Mouse (Mus musculus) kidney, adult 11 months (tissue): ENCODE measurements around the gene Dpf3.
A peak's percentile ranks its signal among the peaks of the same experiment; 100 is the strongest.

Source experiments
- DNase-seq: peaks from one replicate; pipeline ENCODE4 v3.0.0; 2022

Gene Dpf3

DNA sequence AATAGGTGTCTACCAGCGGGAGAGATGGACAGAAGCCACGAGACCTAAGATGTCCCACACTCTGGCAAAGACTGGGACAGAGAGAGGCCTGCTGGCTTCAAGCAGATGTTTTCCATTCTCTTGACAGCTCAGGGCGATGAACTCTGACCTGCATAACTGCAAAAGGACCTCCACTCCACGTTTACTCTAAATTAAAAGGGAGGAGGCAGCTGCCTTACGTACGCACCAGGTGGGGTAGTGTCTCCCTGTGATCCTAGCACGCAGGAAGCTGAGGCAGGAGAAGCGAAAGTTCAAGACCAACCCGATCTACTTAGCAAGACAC lies 8.4 kb upstream of the Dpf3 start:
- DNase-seq, result no peak

DNA sequence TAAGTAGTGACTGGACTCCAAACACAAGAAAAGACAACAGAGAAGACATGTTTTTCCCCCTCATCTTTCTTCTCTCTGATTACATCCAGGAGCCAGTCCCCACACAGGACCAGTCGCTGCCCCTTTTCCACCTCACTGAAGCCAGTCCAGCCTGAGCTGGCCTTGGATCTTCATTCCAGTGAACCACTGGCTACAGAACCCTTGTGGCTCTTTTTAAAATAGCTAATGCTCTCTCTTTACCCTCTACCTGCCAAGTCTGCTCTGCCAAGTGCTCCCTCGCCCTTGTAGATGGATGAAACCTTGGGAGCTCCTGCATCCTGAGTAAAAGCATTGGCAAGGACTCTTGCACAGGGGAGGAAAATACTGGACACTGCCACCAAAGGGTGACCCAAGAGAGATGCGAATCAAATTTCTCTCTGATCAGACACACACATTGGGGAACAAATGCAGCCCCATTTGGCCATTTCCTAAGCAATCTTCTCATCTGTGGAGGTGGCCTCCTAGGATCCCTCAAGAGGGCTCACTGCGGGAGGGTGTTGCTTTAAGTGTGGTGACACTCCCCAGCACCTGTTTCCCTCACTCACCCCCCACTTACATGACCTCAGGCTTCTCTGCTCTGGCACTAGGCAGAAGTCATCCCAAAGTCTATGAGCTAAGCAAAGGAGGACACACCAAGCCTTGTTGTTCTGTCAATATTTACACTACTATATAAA lies 7.9 kb upstream of the Dpf3 start:
- no peak for DNase-seq

DNA sequence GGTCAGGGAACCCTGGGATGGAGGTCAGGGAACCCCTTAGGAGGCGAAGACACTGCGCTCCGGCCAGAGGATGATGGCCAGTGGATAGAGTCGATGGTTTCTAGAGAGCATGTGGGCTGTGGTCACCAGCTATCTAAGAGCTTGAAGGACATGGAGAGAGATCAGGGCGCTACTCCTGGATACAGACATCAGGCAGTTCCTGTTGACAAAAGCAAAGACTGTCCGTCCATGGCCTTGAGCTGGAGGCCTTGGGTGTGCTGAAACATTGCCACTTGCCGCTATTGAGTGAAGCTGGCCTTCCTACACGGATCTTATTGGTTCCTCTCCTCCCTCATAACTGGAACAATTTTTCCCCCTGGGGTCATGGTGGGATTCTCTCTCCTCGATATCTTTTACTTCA lies 6.7 kb upstream of the Dpf3 start:
- DNase-seq, result no peak

DNA sequence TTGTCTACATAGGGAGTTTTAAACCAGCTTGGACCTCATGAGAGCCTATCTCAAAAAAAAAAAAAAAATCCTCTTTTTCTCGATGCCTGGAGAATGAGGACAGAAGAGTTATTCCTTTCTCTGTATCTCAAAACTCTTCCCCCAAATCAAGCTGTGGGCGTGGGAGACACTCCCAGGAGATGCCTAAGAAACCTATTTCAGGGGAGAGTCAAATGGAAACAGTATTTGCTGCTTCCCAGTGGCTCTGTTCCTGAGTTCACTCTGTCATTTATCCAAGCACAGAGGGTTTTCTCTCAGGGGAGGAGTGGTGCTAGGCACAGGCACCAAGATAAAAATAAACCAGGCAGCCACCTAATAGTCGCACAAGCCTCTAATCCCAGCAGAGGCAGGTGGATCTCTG lies 5.3 kb upstream of the Dpf3 start:
- no peak for DNase-seq

DNA sequence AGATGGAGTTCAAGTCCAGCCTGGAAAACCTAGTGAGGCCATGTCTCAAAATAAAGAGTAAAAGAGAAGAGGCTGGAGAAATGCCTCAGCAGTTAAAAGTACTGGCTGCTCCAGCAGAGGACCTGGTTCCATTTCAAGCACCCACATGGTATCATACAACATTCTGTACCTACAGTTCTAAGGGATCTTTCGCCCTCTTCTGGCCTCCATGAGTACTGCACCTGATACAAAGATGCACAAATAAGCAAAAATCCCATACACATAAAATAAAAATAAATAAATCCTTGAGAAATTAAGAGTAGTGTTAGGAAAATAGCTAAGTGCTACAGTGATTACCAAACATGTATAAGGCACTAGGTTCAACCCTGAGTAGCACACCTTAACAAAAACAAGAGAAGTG lies 4.1 kb upstream of the Dpf3 start:
- no peak for DNase-seq

DNA sequence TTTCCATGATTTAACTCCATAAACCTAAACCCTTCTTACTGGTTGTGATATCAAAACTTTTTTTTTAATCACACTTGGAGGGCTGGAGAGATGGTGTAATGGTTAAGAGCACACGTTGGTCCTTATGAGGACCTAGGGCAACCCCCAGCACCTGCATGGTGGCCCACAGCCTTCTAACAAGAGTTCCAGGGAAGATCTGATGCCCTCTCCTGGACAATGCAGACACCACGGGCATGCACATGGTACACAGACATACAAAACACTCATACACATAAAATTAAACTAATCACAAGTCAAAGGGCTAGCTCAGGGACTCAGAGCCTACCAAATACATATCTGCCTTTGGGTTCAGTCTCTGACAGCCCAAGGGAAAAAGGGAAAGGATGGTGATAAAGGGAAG lies 2.2 kb upstream of the Dpf3 start:
- DNase-seq, result no peak

DNA sequence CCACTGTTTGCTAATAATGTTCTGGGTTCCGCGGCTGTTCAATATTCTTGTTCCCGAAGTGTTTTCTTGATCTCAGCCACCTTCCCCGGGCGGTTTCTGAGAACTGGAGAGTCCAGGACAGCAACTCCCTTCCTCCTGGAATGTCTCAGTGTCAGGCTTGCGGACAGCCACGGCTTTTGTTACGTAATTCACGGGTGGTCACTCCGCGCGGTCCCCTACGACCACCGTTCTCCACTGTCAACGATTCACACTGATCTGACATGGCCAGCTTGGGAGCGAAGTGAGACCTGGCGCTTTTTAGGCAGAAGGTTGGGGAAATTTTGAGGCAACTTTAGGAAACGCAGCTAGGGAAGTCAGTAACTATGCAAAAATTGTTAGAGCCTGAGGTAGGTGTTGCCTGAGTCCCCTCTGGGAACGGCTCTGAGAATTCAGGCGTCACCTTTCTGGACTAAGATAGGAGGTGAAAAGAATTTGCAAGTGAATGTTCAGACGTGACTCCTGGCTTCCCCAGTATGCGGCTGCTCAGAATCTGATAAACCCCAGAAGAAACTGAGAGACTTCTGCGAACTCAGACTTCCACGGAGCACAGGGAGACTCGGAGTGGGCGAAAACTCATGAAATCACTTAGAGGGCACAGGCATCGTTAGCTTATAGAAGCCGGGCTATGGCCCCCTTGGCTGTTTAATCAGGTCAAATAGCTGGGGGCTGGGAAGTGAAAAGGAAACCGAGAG lies 860 bp upstream of the Dpf3 start:
- DNase-seq, result peak; percentile 41

DNA sequence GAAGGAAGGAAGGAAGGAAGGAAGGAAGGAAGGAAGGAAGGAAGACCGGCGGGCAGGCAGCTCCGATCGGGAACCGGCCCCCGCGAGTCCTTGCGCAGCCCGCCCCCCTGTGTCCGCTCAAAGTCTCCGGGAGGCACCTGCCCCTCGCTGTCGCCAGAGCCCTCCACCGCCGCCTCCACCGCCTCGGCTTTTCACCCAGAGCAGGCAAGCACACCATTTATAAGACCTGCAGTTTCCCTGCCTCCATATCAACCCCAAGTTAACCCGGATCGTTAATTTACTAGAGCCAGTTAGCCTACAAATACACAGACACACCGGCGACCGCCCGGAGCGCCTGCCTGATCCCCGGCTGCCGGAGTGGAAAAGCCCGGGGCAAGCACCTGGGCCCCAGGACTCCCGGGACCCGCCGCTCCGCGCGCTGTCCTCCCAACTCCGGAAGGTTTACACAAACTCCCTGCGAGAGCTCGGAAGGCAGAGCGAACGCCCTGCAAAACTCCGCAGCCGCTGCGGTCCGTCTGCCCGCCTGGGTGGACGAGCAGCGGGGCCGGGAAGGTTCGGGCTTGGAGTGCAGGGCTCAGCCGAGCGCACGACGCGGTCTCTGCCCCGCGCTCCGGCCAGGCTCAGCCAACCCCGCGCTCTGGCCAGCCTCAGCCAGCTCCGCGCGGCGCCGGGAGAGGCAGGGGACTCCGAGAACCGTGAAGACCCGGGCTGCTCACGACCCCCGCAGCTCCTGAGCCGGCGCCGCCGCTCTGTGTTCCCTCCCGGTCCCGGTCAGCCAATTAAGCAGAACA lies 650 bp downstream of the Dpf3 start:
- peak; percentile 40 for DNase-seq

DNA sequence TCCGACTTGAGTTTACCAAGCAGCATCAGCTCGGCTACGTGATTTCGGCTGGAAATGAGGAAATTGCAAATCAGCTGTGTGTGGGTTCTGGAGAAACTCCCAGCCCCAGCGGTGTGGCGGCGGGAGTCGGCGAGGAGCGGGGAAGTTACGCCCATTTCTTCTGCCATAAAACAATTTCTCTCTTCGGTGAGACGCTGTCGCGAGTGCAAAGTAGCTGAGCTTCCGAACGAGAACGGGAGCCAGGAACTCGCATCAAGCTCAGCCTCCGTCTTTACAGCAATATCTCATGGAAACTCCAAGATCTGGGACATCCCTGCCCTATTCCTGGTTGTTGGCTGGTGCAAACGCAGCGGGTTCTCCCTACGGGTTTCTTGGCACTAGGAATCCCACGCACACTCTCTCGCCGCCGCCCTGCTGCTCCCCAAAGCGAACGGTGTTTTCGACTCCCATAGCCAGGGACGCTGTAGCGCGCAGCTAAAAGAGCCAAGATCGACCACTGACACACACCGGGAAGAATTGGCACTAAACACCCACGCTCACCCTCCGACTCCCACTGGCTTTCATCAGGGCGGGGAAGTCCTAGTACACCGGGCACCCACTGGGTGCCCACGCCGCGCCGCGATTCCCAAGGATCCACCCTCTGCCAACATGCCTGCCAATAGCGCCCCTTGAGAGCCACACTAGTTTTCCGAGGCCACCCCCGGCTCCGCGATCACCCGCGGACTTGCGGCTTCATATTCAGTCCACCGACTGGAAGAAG lies 1.4 kb downstream of the Dpf3 start:
- DNase-seq, result peak; percentile 12

DNA sequence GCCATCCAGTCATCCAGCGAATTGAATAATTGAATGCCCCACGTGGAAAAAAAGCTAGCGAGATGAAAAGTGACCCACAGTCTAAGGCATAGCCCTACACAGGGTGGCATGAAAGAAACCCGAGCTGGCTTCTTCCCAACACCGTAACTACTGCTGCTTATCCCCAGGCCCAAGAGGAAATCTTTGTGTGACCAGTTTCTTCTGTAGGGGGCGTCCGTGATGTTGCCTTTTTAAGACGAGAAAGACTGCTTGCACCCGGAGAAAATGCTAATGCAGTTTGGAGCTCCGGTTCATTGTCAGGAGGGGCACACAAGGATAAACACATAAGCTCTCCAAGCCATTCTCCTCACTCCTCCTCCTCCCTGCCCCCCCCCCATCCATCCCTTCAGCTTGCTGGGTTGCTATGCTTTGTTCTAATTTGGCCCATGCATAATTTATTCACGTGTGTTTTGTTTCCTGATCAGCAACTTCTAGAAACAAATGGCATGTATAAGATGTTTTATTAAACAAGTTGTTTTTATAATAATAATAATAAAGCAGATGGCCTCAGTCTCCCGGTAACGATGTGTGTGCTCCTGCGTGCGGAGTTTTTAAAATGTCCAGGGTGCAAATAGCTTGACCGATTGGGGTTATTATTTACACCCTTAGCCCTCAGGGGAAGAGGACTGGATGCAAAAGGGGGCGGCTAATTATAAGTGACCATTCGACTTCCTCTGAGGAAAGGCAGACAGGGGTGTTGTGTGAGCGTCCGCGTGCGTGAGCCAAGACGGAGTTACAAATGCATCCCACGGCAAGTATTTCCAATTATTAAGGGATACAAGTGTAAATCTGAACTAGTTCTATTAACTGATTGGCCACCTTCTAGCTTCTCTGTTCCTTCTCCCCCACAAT lies 2.4 kb downstream of the Dpf3 start:
- no peak for DNase-seq

DNA sequence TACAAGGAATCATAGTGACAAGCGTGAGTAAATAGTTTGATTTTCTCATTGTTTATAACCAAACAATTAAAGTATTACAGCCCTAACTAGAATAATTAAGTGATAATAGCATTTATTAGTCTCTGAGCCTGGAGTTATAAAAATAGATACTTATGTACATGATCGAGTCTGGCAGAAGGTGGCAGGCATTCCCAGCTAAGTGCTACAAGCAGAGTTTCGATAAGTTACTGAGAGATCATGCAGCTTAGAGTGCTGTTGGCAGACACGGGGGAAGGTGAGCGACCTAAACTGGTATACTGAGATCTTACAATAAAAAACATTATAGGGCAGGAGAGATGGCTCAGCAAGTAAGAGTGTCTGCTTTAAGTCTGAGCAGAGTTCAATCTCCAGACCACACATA lies 3.9 kb downstream of the Dpf3 start:
- DNase-seq, result no peak

DNA sequence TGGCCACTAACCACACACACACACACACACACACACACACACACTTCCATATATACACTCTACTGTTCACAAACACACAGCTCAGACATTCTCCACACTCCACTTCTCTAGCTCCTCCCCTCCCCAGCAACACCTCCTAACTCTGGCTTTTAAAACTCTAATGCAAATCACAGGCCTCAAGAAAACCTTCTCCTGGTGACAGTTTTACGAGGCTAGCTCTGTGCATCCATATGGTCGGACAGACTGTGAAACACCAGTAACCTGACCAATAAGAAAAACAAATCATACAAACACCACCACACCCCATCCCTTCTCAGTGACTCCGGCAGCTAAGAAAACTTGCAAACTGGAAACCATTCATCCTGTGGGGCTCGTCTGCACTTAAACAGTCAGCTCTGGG lies 6.1 kb downstream of the Dpf3 start:
- no peak for DNase-seq

DNA sequence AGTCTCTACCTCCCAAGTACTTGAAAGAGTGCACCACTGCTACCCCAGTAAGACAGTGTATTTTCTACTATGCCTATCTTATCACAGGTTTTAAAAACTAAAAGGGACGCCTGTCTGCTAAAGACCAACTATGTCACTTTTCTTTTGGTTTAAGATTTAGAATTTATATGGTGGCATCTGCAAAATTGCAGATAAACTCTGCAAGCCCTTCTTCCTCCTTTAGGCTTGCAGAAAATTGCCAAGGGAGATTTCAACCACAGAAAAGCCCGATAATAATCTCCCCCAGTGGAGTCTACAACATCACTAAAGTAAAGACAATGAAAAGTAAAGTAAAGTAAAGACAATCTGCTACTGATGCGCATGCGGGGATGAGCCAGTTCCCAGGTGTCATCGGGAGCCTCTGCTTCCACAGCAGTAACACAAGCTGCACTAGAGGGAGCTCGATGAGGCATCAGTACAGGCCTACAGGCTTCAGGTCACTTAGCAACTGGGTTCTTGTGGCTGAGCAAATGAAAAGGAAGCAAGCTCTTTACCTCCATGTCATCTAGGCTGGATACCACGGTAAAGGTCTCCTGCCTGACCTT lies 7.6 kb downstream of the Dpf3 start:
- no peak for DNase-seq

DNA sequence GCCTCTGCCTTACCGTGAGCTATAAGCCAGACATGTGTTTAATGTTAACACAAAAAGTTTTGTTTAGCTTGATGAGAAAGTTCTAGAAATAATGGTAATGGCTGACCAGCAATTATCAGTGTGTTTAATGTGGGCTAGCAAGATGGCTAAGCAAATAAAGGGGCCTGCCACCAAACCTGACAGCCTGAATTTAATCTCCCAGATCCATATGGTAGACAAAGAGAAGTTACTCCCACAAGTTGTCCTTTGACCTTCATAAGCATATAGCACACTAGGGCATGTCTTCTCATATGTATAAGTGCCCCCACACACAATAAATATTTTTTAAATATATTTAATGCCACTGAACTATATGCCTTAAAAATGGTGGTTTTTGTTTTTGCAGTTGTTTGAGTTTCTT lies 8.4 kb downstream of the Dpf3 start:
- DNase-seq, result no peak

DNA sequence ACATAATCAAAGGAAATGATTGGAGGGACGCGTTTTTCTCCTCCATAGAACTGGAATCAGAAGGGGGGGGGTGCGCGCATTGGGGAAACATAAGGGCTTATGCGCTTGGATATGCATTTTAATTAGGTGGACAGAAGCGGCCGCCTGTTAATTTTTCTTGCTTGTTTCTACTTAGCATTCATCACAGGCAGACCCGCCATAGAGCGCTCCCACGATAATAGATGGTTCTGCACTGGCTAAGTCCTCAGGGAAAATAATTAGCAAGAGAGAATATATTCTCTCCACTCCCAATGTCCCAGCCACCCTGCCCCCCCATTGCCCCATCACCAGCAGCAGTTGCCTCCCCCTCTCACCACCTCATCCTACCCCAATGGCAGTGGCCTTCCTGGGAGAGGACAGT lies 11.2 kb downstream of the Dpf3 start:
- DNase-seq, result no peak

DNA sequence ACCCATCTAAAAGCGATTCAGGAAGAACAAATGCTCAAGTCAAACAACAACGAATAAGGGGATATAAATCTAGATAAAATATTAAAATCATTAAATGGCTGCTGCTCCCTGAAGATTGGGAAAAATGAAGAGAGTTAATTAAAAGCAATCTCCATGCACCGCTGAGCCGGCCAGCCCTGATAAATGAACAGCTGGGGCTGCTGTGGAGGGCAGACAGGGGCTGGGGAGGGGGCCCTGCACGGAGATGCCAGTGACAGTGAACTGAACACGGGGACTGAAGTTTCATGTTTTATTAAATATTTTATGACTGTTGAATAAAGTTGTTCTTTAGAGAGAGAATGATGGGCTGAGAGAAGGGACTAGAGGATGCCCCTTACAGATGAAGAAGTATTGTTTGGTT lies 12.1 kb downstream of the Dpf3 start:
- no peak for DNase-seq

DNA sequence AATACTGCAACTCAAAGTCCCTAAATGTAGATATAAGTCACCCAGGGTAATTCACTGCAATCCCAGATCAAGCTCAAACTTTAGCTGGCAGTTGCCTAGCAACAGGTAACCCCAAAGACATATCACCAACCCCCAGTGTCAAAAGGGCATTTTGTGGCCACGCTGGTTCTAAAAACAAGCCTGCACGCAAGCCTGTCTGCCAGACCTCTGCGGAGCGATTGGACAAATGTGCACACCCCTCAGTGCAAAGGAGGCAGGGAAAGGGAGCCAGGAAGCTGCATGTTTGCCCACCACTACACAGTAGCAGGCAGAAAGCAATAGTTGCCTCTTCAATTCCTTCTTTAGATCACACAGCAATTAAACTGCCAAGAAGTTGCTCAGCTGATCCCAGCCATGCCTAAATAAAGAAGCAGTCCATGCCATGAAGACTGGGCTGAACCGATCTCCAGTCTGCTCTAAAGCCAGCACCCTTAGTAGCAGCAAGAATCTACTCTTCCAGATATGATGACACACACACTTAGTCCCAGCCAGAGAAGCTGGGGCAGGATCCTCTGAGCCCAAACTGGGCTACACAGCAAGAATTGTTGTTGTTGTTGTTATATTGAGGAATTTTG lies 13.4 kb downstream of the Dpf3 start:
- no peak for DNase-seq

DNA sequence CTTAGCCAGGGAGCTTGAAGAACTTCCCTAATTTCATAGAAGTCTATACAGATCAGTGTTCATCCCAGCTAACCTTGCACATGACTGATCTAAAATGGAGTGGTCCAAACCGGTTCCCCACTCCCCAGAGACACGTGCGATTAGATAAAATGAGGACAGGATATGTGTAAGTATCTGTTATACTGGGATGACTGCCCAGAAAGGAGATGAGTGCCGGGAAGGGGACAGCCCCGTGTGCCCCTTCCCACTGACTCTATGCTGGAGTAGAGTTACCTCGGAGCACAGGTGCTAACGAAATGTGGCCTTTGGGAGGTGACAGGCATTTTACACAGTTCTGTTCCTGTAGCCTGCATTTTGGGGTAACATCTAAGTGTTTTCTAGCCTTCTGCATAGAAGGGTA lies 15.8 kb downstream of the Dpf3 start:
- DNase-seq, result no peak

DNA sequence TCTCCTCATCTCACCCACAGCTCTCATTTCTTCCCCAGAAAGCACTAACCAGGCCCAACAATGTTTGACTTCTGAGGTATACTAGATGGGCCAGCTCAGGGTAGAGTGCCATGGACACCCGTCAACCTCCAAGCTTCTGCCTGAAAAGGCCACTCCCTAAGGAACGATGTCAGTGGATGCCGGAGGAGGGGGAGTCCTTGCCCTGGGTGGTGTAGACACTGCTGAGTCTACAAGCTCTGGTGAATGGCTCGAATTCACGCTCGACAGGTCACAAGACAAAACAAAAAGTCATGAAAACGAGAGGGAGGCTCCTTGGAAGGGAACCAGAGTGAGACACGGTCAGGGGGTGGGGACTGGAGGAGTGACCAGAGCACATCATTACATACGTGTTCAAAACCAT lies 17.4 kb downstream of the Dpf3 start:
- no peak for DNase-seq

DNA sequence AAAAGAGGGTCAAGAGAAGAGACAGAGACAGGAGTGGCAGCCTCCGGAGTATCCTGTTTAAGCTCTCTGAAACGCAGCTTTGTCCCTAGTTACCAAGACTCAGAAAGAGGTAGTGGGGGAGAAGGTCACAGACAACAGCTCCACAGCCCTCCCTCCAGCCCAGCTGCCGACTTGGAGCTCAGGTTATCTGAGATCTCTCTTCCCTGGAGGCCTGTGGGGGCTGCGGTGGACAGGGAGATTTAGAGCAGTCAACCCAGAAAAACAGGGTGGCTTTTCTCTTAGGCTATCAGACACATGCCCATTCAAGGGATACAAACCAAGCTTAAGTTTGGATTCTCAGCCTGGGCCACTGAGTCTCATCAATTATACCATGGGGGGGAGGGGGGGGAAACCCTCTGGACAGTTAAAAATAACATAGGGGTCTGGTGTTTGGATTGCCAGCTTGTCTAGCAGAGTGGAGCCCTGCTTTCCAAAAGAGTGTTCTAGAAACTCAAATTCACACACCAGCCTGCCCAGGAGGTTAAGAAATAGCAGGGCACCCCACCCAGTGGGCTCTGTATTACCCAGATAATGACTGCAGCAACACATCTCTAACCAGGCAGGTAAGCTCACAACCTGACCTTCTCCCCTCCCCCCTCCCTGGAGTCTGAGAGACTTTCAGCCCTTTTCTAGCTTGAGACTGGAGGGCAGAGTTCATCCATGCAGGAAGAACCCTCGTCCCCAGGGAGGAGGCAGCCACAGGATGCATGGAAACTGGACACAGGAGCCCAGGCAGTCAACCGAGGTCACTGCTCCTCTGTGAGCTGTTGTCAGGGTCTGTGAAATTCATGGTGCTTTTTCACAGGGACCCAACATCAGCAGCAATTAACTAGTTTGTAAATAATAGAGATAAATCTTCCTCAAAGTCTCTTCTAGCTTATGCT lies 20.7 kb downstream of the Dpf3 start:
- peak; percentile 71 for DNase-seq
